ENCODE assay signal across 8 mouse cellular contexts in the genomic region with DNA sequence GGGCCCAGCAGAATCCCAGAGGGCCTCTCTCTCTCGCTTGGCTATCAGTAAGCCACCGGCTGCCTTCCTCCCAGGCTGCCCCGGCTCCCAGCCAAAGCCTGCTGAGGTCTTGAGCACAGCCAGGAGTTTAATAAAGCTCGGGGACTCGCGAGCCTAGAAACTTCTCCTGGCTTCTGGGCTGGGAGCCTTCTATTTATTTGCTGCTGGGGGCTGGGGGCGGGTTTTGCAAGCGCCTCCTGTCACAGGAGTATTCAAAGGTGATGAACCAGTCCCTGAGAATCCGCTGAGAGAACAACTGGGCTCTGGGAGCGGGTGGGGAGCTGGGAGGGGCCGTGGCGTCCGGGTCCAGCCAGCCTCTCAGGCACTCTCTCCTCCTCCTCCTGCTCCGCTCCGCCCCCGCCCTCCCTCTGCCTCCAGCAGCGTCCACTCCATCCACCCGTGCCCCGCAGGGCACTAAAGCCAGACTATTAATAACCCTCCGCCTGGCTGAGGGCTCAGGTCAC.
DNase-seq lines count a peak whose midpoint lies in the region.

Gene Hspb8 (minus strand): TSS at position 166 of the 503 bp plus-strand sequence.

- DNase-seq in spleen, adult 18-20 months = peak; percentile 2 to 7
- no peak for DNase-seq in spleen, adult 12 weeks (ENCODE audit: low spot score)
- DNase-seq in embryo, embryonic 10.5 days (ENCODE audit: low spot score) = peak; percentile 73
- DNase-seq in heart, adult 11 months = peak; percentile 99
- peak; percentile 38 for DNase-seq in kidney, adult 11 months
- peak; percentile 64 for DNase-seq in liver
- DNase-seq in neural tube, embryonic 10.5 days (ENCODE audit: extremely low spot score, low spot score) = peak; percentile 70
- DNase-seq in yolk sac, embryonic 10.5 days (ENCODE audit: low spot score) = peak; percentile 77
